Mouse (Mus musculus): ENCODE data around the gene Ap1g2. TPM values are rescaled to one million over a fixed set of nuclear protein-coding genes. Genes with fewer than 3 reads are reported as not detected.
A peak's percentile ranks its signal among the peaks of the same experiment; 100 is the strongest.

Ap1g2 gene
- 43.0 and 51.9 TPM in 2 replicates for polyA plus RNA-seq (2012; ENCODE audit: insufficient read depth, insufficient read length, missing spikeins)

DNA sequence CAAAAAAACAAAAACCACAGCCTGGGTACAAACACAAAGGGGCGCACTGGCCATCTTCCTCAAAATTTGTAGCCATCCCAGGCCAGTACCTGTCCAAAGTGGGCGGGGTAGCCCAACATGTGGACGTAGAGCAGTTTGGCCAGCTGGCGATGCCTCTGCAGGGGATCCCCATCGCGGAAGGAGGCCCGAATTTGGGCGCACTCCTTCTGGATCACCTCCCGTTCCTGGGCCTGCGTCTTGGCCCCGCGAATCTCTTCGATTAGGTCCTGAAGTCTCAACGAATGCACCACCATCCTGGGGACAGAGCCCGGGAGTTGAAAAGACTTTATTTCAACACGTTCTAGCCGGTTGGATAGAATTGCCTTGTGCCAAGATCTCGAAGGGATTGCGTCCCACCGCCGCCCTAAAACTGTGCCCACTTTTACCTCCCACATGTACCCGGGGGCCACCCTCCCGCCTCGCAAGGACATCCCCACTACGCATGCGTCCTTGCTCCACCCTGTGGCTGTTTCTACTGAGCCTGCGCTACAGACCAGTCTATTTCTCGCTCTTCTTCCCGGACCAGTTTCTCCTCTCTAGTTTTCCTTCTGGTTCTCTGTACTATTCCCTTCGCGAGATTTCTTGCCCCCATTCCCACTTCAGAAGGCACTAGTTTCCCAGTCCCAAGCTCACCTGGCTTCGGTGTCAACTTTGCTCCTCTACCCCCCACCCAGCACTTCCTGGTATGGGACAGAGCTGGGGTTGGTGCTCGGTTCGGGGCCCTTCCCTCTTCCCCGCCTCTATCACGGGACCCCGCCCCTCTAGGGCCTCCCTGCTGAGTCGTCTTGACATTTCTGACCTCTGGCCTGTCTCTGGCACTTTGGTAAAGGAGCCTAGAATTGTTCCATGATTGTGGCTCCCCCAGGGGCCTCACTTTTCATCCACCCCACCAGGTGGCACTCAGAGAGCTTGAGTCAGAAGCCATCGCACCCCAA is at the start of gene Ap1g2:
Gene Ap1g2, minus strand, starts transcription at position 758 of the 974 bp plus-strand sequence.
- TF ChIP-seq CTCF (IDR thresholded peaks at IDR 0.05; ENCODE audit: low read depth, low read length) (no peak), POLR2A (IDR thresholded peaks at IDR 0.05; ENCODE audit: borderline replicate concordance, low read depth, low read length) (no peak)
- Histone ChIP-seq H3K4me3 (ENCODE audit: insufficient read depth, low read length) (peak within 1 kb of the TSS; percentile 79), H3K4me1 (ENCODE audit: control insufficient read depth, insufficient read depth, low read length) (peaks cover 14% of the 10 kb centered on the region), H3K27ac (ENCODE audit: insufficient read depth, low read depth, low read length) (peak within 1 kb of the TSS; percentile 77)

DNA sequence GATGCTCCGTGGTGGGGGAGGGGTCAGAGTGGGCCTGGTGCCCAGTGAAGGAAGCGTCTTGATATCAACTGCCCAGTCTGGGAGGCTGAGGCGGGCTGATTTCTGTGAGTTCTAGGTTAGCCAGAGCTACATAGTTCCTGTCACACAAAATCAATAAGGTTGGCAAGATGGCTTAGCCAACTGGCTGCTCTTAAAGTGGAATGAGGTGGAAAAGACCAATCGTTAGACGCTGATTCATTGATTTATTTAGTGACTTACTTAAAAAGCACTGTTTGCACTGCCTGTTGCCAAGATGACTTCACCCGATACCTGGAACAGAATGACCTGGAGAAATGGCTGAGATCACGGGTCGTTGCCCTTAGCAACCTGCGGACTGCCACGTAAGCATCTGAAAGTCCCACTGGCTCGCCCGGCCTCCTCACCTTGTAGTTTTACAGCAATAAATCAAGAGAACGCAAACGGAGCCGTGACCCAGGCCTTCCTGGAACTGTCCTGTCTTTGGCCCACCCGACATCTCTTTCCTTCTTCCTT is 46.6 kb upstream of the Ap1g2 start:
- Histone ChIP-seq H3K4me3 (ENCODE audit: insufficient read depth, low read length) (no peak overlapping the region), H3K27ac (ENCODE audit: insufficient read depth, low read depth, low read length) (no peak overlapping the region), H3K4me1 (ENCODE audit: control insufficient read depth, insufficient read depth, low read length) (0 out of 2 replicates have a peak, but pooled peaks cover under 1% of the 10 kb centered on the region)
- TF ChIP-seq CTCF (IDR thresholded peaks at IDR 0.05; ENCODE audit: low read depth, low read length) = no peak
- TF ChIP-seq POLR2A (IDR thresholded peaks at IDR 0.05; ENCODE audit: borderline replicate concordance, low read depth, low read length) = no peak

GRCm38 (mm10) chr14:55152174-55152573 is 45.8 kb upstream of the Ap1g2 start:
- H3K4me1 ChIP-seq (ENCODE audit: control insufficient read depth, insufficient read depth, low read length) = peaks cover 6% of the 10 kb centered on the region
- no peak overlapping the region for H3K4me3 ChIP-seq (ENCODE audit: insufficient read depth, low read length)
- TF ChIP-seq POLR2A (IDR thresholded peaks at IDR 0.05; ENCODE audit: borderline replicate concordance, low read depth, low read length) (no peak), CTCF (IDR thresholded peaks at IDR 0.05; ENCODE audit: low read depth, low read length) (no peak)
- no peak overlapping the region for H3K27ac ChIP-seq (ENCODE audit: insufficient read depth, low read depth, low read length)

- peaks cover 14% of the 10 kb centered on the region for H3K4me1 ChIP-seq (ENCODE audit: control insufficient read depth, insufficient read depth, low read length)
- no peak overlapping the region for H3K27ac ChIP-seq (ENCODE audit: insufficient read depth, low read depth, low read length)
- TF ChIP-seq CTCF (IDR thresholded peaks at IDR 0.05; ENCODE audit: low read depth, low read length) = no peak
- TF ChIP-seq POLR2A (IDR thresholded peaks at IDR 0.05; ENCODE audit: borderline replicate concordance, low read depth, low read length) = no peak
- H3K4me3 ChIP-seq (ENCODE audit: insufficient read depth, low read length) = no peak overlapping the region
Measured at GRCm38 (mm10) chr14:55150985-55151384, 44.6 kb upstream of the Ap1g2 start.

- H3K4me1 ChIP-seq (ENCODE audit: control insufficient read depth, insufficient read depth, low read length) = peaks cover 14% of the 10 kb centered on the region
- no peak overlapping the region for H3K4me3 ChIP-seq (ENCODE audit: insufficient read depth, low read length)
- no peak overlapping the region for H3K27ac ChIP-seq (ENCODE audit: insufficient read depth, low read depth, low read length)
- TF ChIP-seq POLR2A (IDR thresholded peaks at IDR 0.05; ENCODE audit: borderline replicate concordance, low read depth, low read length) = no peak
- TF ChIP-seq CTCF (IDR thresholded peaks at IDR 0.05; ENCODE audit: low read depth, low read length) = no peak
Measured at GRCm38 (mm10) chr14:55149041-55149440, 42.6 kb upstream of the Ap1g2 start.

- Histone ChIP-seq H3K4me3 (ENCODE audit: insufficient read depth, low read length) (no peak overlapping the region), H3K4me1 (ENCODE audit: control insufficient read depth, insufficient read depth, low read length) (peaks cover 14% of the 10 kb centered on the region), H3K27ac (ENCODE audit: insufficient read depth, low read depth, low read length) (no peak overlapping the region)
- TF ChIP-seq POLR2A (IDR thresholded peaks at IDR 0.05; ENCODE audit: borderline replicate concordance, low read depth, low read length) = no peak
- peak; percentile 36; the same call in 1 of the 2 replicates for TF ChIP-seq CTCF (IDR thresholded peaks at IDR 0.05; ENCODE audit: low read depth, low read length)
Measured at GRCm38 (mm10) chr14:55148363-55148915, 42.0 kb upstream of the Ap1g2 start.

GRCm38 (mm10) chr14:55146829-55147401 is 40.5 kb upstream of the Ap1g2 start:
- Histone ChIP-seq H3K4me3 (ENCODE audit: insufficient read depth, low read length) (no peak overlapping the region), H3K4me1 (ENCODE audit: control insufficient read depth, insufficient read depth, low read length) (peaks cover 18% of the 10 kb centered on the region), H3K27ac (ENCODE audit: insufficient read depth, low read depth, low read length) (peak overlapping the region; percentile 33; the same call in 1 of the 2 replicates)
- TF ChIP-seq POLR2A (IDR thresholded peaks at IDR 0.05; ENCODE audit: borderline replicate concordance, low read depth, low read length) = no peak
- no peak for TF ChIP-seq CTCF (IDR thresholded peaks at IDR 0.05; ENCODE audit: low read depth, low read length)

GRCm38 (mm10) chr14:55146324-55146723 is 39.9 kb upstream of the Ap1g2 start:
- peaks cover 21% of the 10 kb centered on the region for H3K4me1 ChIP-seq (ENCODE audit: control insufficient read depth, insufficient read depth, low read length)
- H3K4me3 ChIP-seq (ENCODE audit: insufficient read depth, low read length) = no peak overlapping the region
- TF ChIP-seq POLR2A (IDR thresholded peaks at IDR 0.05; ENCODE audit: borderline replicate concordance, low read depth, low read length) (no peak), CTCF (IDR thresholded peaks at IDR 0.05; ENCODE audit: low read depth, low read length) (no peak)
- no peak overlapping the region for H3K27ac ChIP-seq (ENCODE audit: insufficient read depth, low read depth, low read length)

DNA sequence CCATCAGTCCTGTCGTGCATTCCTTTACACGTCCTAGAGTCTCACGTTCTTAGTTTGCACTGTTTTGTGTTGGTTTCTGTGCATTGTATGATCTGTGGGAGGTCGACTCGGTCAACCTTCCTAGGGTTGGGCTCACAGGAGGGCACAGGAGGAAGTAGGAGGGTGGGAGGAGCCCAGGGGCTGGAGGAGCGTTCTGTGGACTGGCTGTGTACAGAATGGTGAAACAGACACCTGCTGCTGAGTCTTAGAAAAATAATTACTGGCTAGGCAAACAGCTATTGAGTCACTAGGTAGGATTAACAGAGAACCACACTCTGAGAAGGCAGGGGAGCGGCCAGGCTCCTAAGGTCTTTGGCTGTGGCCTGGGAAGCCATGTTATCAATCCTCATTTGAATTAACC is 32.9 kb upstream of the Ap1g2 start:
- H3K4me1 ChIP-seq (ENCODE audit: control insufficient read depth, insufficient read depth, low read length) = peaks cover 7% of the 10 kb centered on the region
- H3K4me3 ChIP-seq (ENCODE audit: insufficient read depth, low read length) = no peak overlapping the region
- H3K27ac ChIP-seq (ENCODE audit: insufficient read depth, low read depth, low read length) = no peak overlapping the region
- TF ChIP-seq POLR2A (IDR thresholded peaks at IDR 0.05; ENCODE audit: borderline replicate concordance, low read depth, low read length) (no peak), CTCF (IDR thresholded peaks at IDR 0.05; ENCODE audit: low read depth, low read length) (no peak)
